Mouse (Mus musculus) neural tube, embryonic 14.5 days (tissue): ENCODE measurements at regions not wholly inside any gene's neighbourhood (a gene's known extent, or its start where the extent isn't known, plus 50 kb on each side); places are given as distances from the start of the nearest gene placed in this dataset.

Experiments used
- ATAC-seq: fragments of 200-750 bp; cut with Nextera tagmentation; 2 replicates; pipeline ENCODE4 v1.8.0; 2017; ENCODE audit warnings: low read depth, mild to moderate bottlenecking, moderate TSS enrichment, moderate library complexity
- H3K27ac ChIP-seq: fragments of 300-500 bp; sonication (generic); 2 replicates; pipeline ENCODE4 v1.5.1; 2014; ENCODE audit warnings: low read depth, mild to moderate bottlenecking, control low read depth, low read length, moderate library complexity, mixed read lengths
- H3K27me3 ChIP-seq: fragments of 300-500 bp; sonication (generic); 2 replicates; pipeline ENCODE4 v1.6.1; 2014; ENCODE audit warnings: low read length; ENCODE audit not compliant: control insufficient read depth, insufficient read depth
- H3K36me3 ChIP-seq: fragments of 300-500 bp; sonication (generic); 2 replicates; pipeline ENCODE4 v1.6.1; 2014; ENCODE audit warnings: low read length, mixed read lengths; ENCODE audit not compliant: control insufficient read depth, insufficient read depth
- H3K4me1 ChIP-seq: fragments of 300-500 bp; sonication (generic); 2 replicates; pipeline ENCODE4 v1.6.1; 2014; ENCODE audit warnings: low read length; ENCODE audit not compliant: control insufficient read depth, insufficient read depth
- H3K4me2 ChIP-seq: fragments of 300-500 bp; sonication (generic); 2 replicates; pipeline ENCODE4 v1.6.1; 2014; ENCODE audit warnings: mild to moderate bottlenecking, low read depth, low read length, control low read depth
- H3K4me3 ChIP-seq: fragments of 300-500 bp; sonication (generic); 2 replicates; pipeline ENCODE4 v1.5.1; 2014; ENCODE audit warnings: low read depth, low read length, control low read depth, mixed read lengths
- H3K9ac ChIP-seq: fragments of 300-500 bp; sonication (generic); replicated peaks from 2 replicates; pipeline ENCODE4 v1.6.1; 2014; ENCODE audit warnings: low read depth, mild to moderate bottlenecking, control low read depth, low read length, mixed read lengths
- H3K9me3 ChIP-seq: fragments of 300-500 bp; sonication (generic); 2 replicates; pipeline ENCODE4 v1.6.1; 2016; ENCODE audit warnings: low read length; ENCODE audit not compliant: control insufficient read depth
- WGBS: fragments of 180-500 bp; shearing (Covaris S2); extraction: QIAGEN DNeasy Blood & Tissue Kit; methylation state at CpG from one replicate; pipeline ENCODE4 v1.1.7; 2014; 5-methylcytosine and 5-hydroxymethylcytosine counted together

GRCm38 (mm10) chr12:9978494-9979112 is 391.2 kb upstream of the Nt5c1b start:
- 39% methylated on average over 3 of the region's 3 CpGs for WGBS
- peak; percentile 81 for ATAC-seq
- H3K27me3 ChIP-seq, result no peaks in the 10 kb centered on the region
- H3K4me2 ChIP-seq, result no peak overlapping the region
- H3K9me3 ChIP-seq, result no peaks in the 10 kb centered on the region
- H3K9ac ChIP-seq, result no peak overlapping the region
- H3K27ac ChIP-seq, result no peak overlapping the region
- H3K4me1 ChIP-seq, result no peaks in the 10 kb centered on the region
- H3K4me3 ChIP-seq, result no peak overlapping the region
- H3K36me3 ChIP-seq, result no peaks in the 10 kb centered on the region

- Histone ChIP-seq H3K9me3 (no peaks in the 10 kb centered on the region), H3K36me3 (no peaks in the 10 kb centered on the region), H3K9ac (no peak overlapping the region), H3K27ac (no peak overlapping the region), H3K4me1 (no peaks in the 10 kb centered on the region), H3K4me2 (no peak overlapping the region), H3K4me3 (no peak overlapping the region), H3K27me3 (no peaks in the 10 kb centered on the region)
- WGBS, result 71% methylated on average over 1 of the region's 1 CpGs
- no peak for ATAC-seq
Observed at GRCm38 (mm10) chr12:9979113-9979507, 390.7 kb upstream of the Nt5c1b start.

- Histone ChIP-seq H3K36me3 (no peaks in the 10 kb centered on the region), H3K4me1 (no peaks in the 10 kb centered on the region), H3K9ac (no peak overlapping the region), H3K27ac (no peak overlapping the region), H3K27me3 (no peaks in the 10 kb centered on the region), H3K4me2 (no peak overlapping the region), H3K4me3 (no peak overlapping the region), H3K9me3 (no peaks in the 10 kb centered on the region)
- ATAC-seq, result no peak
- 97% methylated on average over 1 of the region's 1 CpGs for WGBS
Observed at GRCm38 (mm10) chr12:9991305-9991704, 378.5 kb upstream of the Nt5c1b start.

- no peak for ATAC-seq
- Histone ChIP-seq H3K9ac (no peak overlapping the region), H3K9me3 (no peaks in the 10 kb centered on the region), H3K27me3 (no peaks in the 10 kb centered on the region), H3K4me3 (no peak overlapping the region), H3K4me2 (no peak overlapping the region), H3K4me1 (no peaks in the 10 kb centered on the region), H3K27ac (no peak overlapping the region), H3K36me3 (no peaks in the 10 kb centered on the region)
- WGBS, result 82% methylated on average over 3 of the region's 3 CpGs
Observed at GRCm38 (mm10) chr12:9995670-9996069, 374.1 kb upstream of the Nt5c1b start.

GRCm38 (mm10) chr12:9996455-9997189 is 373.2 kb upstream of the Nt5c1b start:
- no peak overlapping the region for H3K4me3 ChIP-seq
- WGBS, result 79% methylated on average over 5 of the region's 5 CpGs
- H3K27ac ChIP-seq, result no peak overlapping the region
- H3K4me2 ChIP-seq, result no peak overlapping the region
- no peak overlapping the region for H3K9ac ChIP-seq
- H3K9me3 ChIP-seq, result no peaks in the 10 kb centered on the region
- no peaks in the 10 kb centered on the region for H3K27me3 ChIP-seq
- no peak for ATAC-seq
- H3K4me1 ChIP-seq, result no peaks in the 10 kb centered on the region
- H3K36me3 ChIP-seq, result no peaks in the 10 kb centered on the region

GRCm38 (mm10) chr12:9997190-9997561 is 372.6 kb upstream of the Nt5c1b start:
- Histone ChIP-seq H3K27ac (no peak overlapping the region), H3K4me1 (no peaks in the 10 kb centered on the region), H3K4me2 (no peak overlapping the region), H3K9ac (no peak overlapping the region), H3K36me3 (no peaks in the 10 kb centered on the region), H3K27me3 (no peaks in the 10 kb centered on the region), H3K4me3 (no peak overlapping the region), H3K9me3 (no peaks in the 10 kb centered on the region)
- ATAC-seq, result no peak
- 72% methylated on average over 9 of the region's 9 CpGs for WGBS

- no peak for ATAC-seq
- Histone ChIP-seq H3K9me3 (no peaks in the 10 kb centered on the region), H3K4me3 (no peak overlapping the region), H3K27ac (no peak overlapping the region), H3K9ac (no peak overlapping the region), H3K36me3 (no peaks in the 10 kb centered on the region), H3K4me1 (no peaks in the 10 kb centered on the region), H3K4me2 (no peak overlapping the region), H3K27me3 (no peaks in the 10 kb centered on the region)
- 65% methylated on average over 3 of the region's 3 CpGs for WGBS
Observed at GRCm38 (mm10) chr12:9997571-9997970, 372.2 kb upstream of the Nt5c1b start.

- H3K4me1 ChIP-seq, result no peaks in the 10 kb centered on the region
- 83% methylated on average over 6 of the region's 6 CpGs for WGBS
Observed at GRCm38 (mm10) chr12:9999933-10000332, 369.8 kb upstream of the Nt5c1b start.

GRCm38 (mm10) chr12:10008473-10008872 is 361.3 kb upstream of the Nt5c1b start:
- Histone ChIP-seq H3K27ac (no peak overlapping the region), H3K4me3 (no peak overlapping the region), H3K9me3 (no peaks in the 10 kb centered on the region), H3K4me2 (no peak overlapping the region), H3K27me3 (no peaks in the 10 kb centered on the region), H3K4me1 (no peaks in the 10 kb centered on the region), H3K36me3 (no peaks in the 10 kb centered on the region), H3K9ac (no peak overlapping the region)
- 83% methylated on average over 3 of the region's 3 CpGs for WGBS
- ATAC-seq, result no peak

More at GRCm38 (mm10) chr12:9999933-10000332, 369.8 kb upstream of the Nt5c1b start:
- H3K9me3 ChIP-seq, result no peaks in the 10 kb centered on the region
- H3K27ac ChIP-seq, result no peak overlapping the region
- H3K4me2 ChIP-seq, result no peak overlapping the region
- H3K36me3 ChIP-seq, result no peaks in the 10 kb centered on the region
- no peak for ATAC-seq
- H3K9ac ChIP-seq, result no peak overlapping the region
- H3K27me3 ChIP-seq, result no peaks in the 10 kb centered on the region
- no peak overlapping the region for H3K4me3 ChIP-seq
